Mouse (Mus musculus) forebrain, embryonic 11.5 days (tissue): ENCODE measurements around the gene D430042O09Rik. TPM values are rescaled to one million over a fixed set of nuclear protein-coding genes. Genes with fewer than 3 reads are reported as not detected.

Experiments used
- ATAC-seq: fragments of 200-750 bp; cut with Nextera tagmentation; replicated peaks from 2 replicates; pipeline ENCODE4 v1.8.0; 2017; ENCODE audit warnings: moderate TSS enrichment; ENCODE audit not compliant: low FRiP score
- DNase-seq: peaks from one replicate; pipeline ENCODE4 v3.0.0-alpha.2; 2017; ENCODE audit warnings: low spot score
- H3K27ac ChIP-seq: fragments of 300-500 bp; sonication (generic); 2 replicates; pipeline ENCODE4 v1.5.1; 2014; ENCODE audit warnings: low read depth, low read length
- H3K27me3 ChIP-seq: fragments of 300-500 bp; sonication (generic); 2 replicates; pipeline ENCODE4 v1.6.1; 2014; ENCODE audit warnings: mild to moderate bottlenecking, low read length, mixed read lengths; ENCODE audit not compliant: control insufficient read depth, insufficient read depth
- H3K36me3 ChIP-seq: fragments of 300-500 bp; sonication (generic); 2 replicates; pipeline ENCODE4 v1.6.1; 2014; ENCODE audit warnings: mild to moderate bottlenecking, low read length, moderate library complexity, mixed read lengths; ENCODE audit not compliant: control insufficient read depth, insufficient read depth
- H3K4me1 ChIP-seq: fragments of 300-500 bp; sonication (generic); replicated peaks from 2 replicates; pipeline ENCODE4 v1.6.1; 2014; ENCODE audit warnings: low read length, mixed read lengths; ENCODE audit not compliant: control insufficient read depth, insufficient read depth
- H3K4me2 ChIP-seq: fragments of 300-500 bp; sonication (generic); 2 replicates; pipeline ENCODE4 v1.6.1; 2014; ENCODE audit warnings: low read depth, mild to moderate bottlenecking, low read length, moderate library complexity, mixed read lengths; ENCODE audit not compliant: severe bottlenecking
- H3K4me3 ChIP-seq: fragments of 300-500 bp; sonication (generic); 2 replicates; pipeline ENCODE4 v1.5.1; 2014; ENCODE audit warnings: low read depth, low read length
- H3K9ac ChIP-seq: fragments of 300-500 bp; sonication (generic); 2 replicates; pipeline ENCODE4 v1.6.1; 2014; ENCODE audit warnings: low read length
- H3K9me3 ChIP-seq: fragments of 300-500 bp; sonication (generic); 2 replicates; pipeline ENCODE4 v1.6.1; 2016; ENCODE audit warnings: low read length, mixed read lengths; ENCODE audit not compliant: control insufficient read depth
- WGBS: fragments of 180-500 bp; shearing (Covaris S2); extraction: QIAGEN DNeasy Blood & Tissue Kit; methylation state at CpG from one replicate; pipeline ENCODE4 v1.1.7; 2014; 5-methylcytosine and 5-hydroxymethylcytosine counted together
- polyA plus RNA-seq: library from polyadenylated mRNA; unstranded; fragments of >200 nt; fragmentation: Nextera tagmentation; extraction: Ambion mirVana; gene quantifications from 2 replicates; pipeline ENCODE4 v1.2.1, GENCODE M21; 2014

The D430042O09Rik gene
- polyA plus RNA-seq: 11.2 and 12.1 TPM in 2 replicates

DNA sequence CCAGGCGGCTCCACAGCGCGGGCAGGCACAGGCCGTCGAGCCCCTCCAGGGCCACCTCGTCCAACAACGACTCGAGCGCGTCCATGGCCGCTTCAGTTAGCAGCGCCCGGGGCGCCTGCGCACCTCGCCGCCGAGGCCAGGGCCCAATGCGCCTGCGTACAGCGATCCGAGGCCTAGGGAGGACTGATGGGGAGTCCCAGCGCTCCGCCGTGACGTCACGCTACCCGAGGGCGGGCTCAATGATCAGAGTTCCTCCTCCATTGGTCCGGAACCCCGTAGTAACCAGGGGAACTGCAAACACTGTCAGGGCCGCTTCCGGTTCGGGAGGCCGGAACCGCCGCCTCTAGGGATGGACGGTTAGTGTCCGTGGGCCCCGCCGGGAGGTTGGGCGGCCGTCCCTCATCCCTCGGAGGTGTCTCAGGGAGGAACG is at the start of gene D430042O09Rik, which contains the start of gene Gtf3c1:
D430042O09Rik (plus strand) TSS at position 296 of the 430 bp plus-strand sequence.
Gtf3c1 (minus strand) TSS at position 188 of the 430 bp plus-strand sequence.
- H3K36me3 ChIP-seq: peaks cover 3% of the 10 kb centered on the region; the same call in 1 of the 2 replicates
- H3K4me2 ChIP-seq: peak within 1 kb of the TSS; percentile 82
- under 1% methylated on average over 40 of the region's 45 CpGs for WGBS
- H3K27me3 ChIP-seq: no peaks in the 10 kb centered on the region
- peak within 1 kb of the TSS; percentile 74 for H3K27ac ChIP-seq
- DNase-seq (peak; percentile 100), ATAC-seq (peak; percentile 98)
- H3K4me1 ChIP-seq: peaks cover 5% of the 10 kb centered on the region; the same call in 1 of the 2 replicates
- no peaks in the 10 kb centered on the region for H3K9me3 ChIP-seq
- H3K4me3 ChIP-seq: peak within 1 kb of the TSS; percentile 89
- H3K9ac ChIP-seq: peak within 1 kb of the TSS; percentile 93

GRCm38 (mm10) chr7:125663654-125664053 is 44.0 kb upstream of the D430042O09Rik start:
- H3K4me2 ChIP-seq: no peak overlapping the region
- ATAC-seq (no peak), DNase-seq (no peak)
- 88% methylated on average over 3 of the region's 3 CpGs for WGBS
- H3K36me3 ChIP-seq: peaks cover 24% of the 10 kb centered on the region
- no peaks in the 10 kb centered on the region for H3K9me3 ChIP-seq
- H3K9ac ChIP-seq: no peak overlapping the region
- no peak overlapping the region for H3K4me3 ChIP-seq
- H3K4me1 ChIP-seq: no peaks in the 10 kb centered on the region
- H3K27me3 ChIP-seq: no peaks in the 10 kb centered on the region
- no peak overlapping the region for H3K27ac ChIP-seq

GRCm38 (mm10) chr7:125670865-125671264 is 36.8 kb upstream of the D430042O09Rik start:
- no peak overlapping the region for H3K9ac ChIP-seq

GRCm38 (mm10) chr7:125671396-125671795 is 36.3 kb upstream of the D430042O09Rik start:
- WGBS: 90% methylated on average over 8 of the region's 8 CpGs
- Histone ChIP-seq H3K27me3 (no peaks in the 10 kb centered on the region), H3K27ac (no peak overlapping the region), H3K4me3 (no peak overlapping the region), H3K4me2 (no peak overlapping the region), H3K9ac (no peak overlapping the region), H3K9me3 (no peaks in the 10 kb centered on the region), H3K4me1 (no peaks in the 10 kb centered on the region), H3K36me3 (peaks cover 56% of the 10 kb centered on the region)
- no peak for DNase-seq
- no peak for ATAC-seq

More at GRCm38 (mm10) chr7:125670865-125671264, 36.8 kb upstream of the D430042O09Rik start:
- ATAC-seq (no peak), DNase-seq (no peak)
- no peak overlapping the region for H3K4me3 ChIP-seq
- peaks cover 51% of the 10 kb centered on the region for H3K36me3 ChIP-seq
- H3K9me3 ChIP-seq: no peaks in the 10 kb centered on the region
- H3K27ac ChIP-seq: no peak overlapping the region
- no peaks in the 10 kb centered on the region for H3K4me1 ChIP-seq
- H3K4me2 ChIP-seq: no peak overlapping the region
- no peaks in the 10 kb centered on the region for H3K27me3 ChIP-seq
- 93% methylated on average over 6 of the region's 6 CpGs for WGBS

GRCm38 (mm10) chr7:125674916-125675315 is 32.8 kb upstream of the D430042O09Rik start:
- Histone ChIP-seq H3K9me3 (no peaks in the 10 kb centered on the region), H3K27ac (no peak overlapping the region), H3K36me3 (peaks cover 56% of the 10 kb centered on the region), H3K27me3 (no peaks in the 10 kb centered on the region), H3K4me3 (no peak overlapping the region), H3K9ac (no peak overlapping the region), H3K4me2 (no peak overlapping the region), H3K4me1 (no peaks in the 10 kb centered on the region)
- DNase-seq: peak; percentile 65
- WGBS: 91% methylated on average over 2 of the region's 2 CpGs
- no peak for ATAC-seq

GRCm38 (mm10) chr7:125678756-125679155 is 28.9 kb upstream of the D430042O09Rik start:
- H3K4me3 ChIP-seq: no peak overlapping the region
- H3K4me1 ChIP-seq: no peaks in the 10 kb centered on the region
- no peak overlapping the region for H3K4me2 ChIP-seq
- peaks cover 45% of the 10 kb centered on the region for H3K36me3 ChIP-seq
- no peaks in the 10 kb centered on the region for H3K9me3 ChIP-seq
- no peaks in the 10 kb centered on the region for H3K27me3 ChIP-seq
- WGBS: 84% methylated on average over 8 of the region's 8 CpGs
- H3K9ac ChIP-seq: no peak overlapping the region
- no peak overlapping the region for H3K27ac ChIP-seq
- ATAC-seq (no peak), DNase-seq (no peak)

GRCm38 (mm10) chr7:125679936-125680335 is 27.8 kb upstream of the D430042O09Rik start:
- H3K36me3 ChIP-seq: peaks cover 37% of the 10 kb centered on the region
- H3K4me3 ChIP-seq: no peak overlapping the region
- ATAC-seq: no peak
- H3K4me2 ChIP-seq: no peak overlapping the region
- DNase-seq: no peak
- WGBS: 76% methylated on average over 9 of the region's 9 CpGs
- H3K27ac ChIP-seq: no peak overlapping the region
- H3K9ac ChIP-seq: no peak overlapping the region
- H3K4me1 ChIP-seq: no peaks in the 10 kb centered on the region
- no peaks in the 10 kb centered on the region for H3K9me3 ChIP-seq
- H3K27me3 ChIP-seq: no peaks in the 10 kb centered on the region

DNA sequence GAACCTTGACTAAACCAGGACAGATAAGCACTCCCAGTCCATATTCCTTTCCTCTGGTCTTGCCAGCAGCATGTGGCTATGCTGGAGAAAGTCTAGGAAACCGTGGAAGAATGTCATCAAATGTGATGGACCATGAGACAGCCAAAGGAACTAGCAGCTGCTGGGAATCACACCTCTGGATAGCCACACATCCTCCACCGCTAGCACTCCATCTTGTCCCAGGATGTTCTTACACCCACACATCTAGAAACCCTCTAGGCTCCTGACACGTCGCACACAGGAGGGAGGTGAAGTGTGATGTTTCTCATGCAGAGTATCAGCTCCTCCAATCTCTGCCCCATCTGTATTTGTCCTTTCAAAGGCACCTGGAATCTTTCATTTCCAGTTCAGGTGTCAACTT is 17.2 kb upstream of the D430042O09Rik start:
- H3K27me3 ChIP-seq: no peaks in the 10 kb centered on the region
- H3K4me2 ChIP-seq: no peak overlapping the region
- no peak overlapping the region for H3K4me3 ChIP-seq
- no peak overlapping the region for H3K9ac ChIP-seq
- DNase-seq: no peak
- 95% methylated on average over 4 of the region's 4 CpGs for WGBS
- H3K4me1 ChIP-seq: no peaks in the 10 kb centered on the region
- H3K9me3 ChIP-seq: no peaks in the 10 kb centered on the region
- H3K27ac ChIP-seq: no peak overlapping the region
- H3K36me3 ChIP-seq: peaks cover 17% of the 10 kb centered on the region; the same call in 1 of the 2 replicates
- no peak for ATAC-seq

- no peak overlapping the region for H3K9ac ChIP-seq
- H3K27ac ChIP-seq: no peak overlapping the region
- no peak overlapping the region for H3K4me3 ChIP-seq
- H3K4me2 ChIP-seq: no peak overlapping the region
- no peak for ATAC-seq
- no peak for DNase-seq
- no peaks in the 10 kb centered on the region for H3K4me1 ChIP-seq
- H3K36me3 ChIP-seq: peaks cover 44% of the 10 kb centered on the region
- 88% methylated on average over 5 of the region's 5 CpGs for WGBS
- H3K27me3 ChIP-seq: no peaks in the 10 kb centered on the region
- H3K9me3 ChIP-seq: peaks cover 4% of the 10 kb centered on the region; the same call in 1 of the 2 replicates
These were observed 13.6 kb upstream of the D430042O09Rik start for GRCm38 (mm10) chr7:125694056-125694455.
